ENCODE assay signal across 28 mouse cellular contexts in genomic region chr1:45985892-45986291, GRCm38 (mm10). TPM values are rescaled to one million over a fixed set of nuclear protein-coding genes. Genes with fewer than 3 reads are reported as not detected.
DNase-seq lines count a peak whose midpoint lies in the region; ATAC-seq and TF ChIP-seq lines count a peak whose summit lies in the region.
"Had no signal": no experiment of that assay in that cellular context is flagged by ENCODE, and none has a peak within 500 bp of the region (broad histone marks: within the 10 kb centered on the region; RNA-seq: fewer than 3 reads in every experiment).

No protein-coding gene starts in this region.

- no peaks in the 10 kb centered on the region for H3K36me3 ChIP-seq in G1E (replicated peaks)
- no peaks in the 10 kb centered on the region for H3K36me3 ChIP-seq in intestine, embryonic 16.5 days (ENCODE audit: control insufficient read depth, insufficient read depth, low read length)
- H3K36me3 ChIP-seq in lung, embryonic 16.5 days (ENCODE audit: control insufficient read depth, insufficient read depth, low read length), result no peaks in the 10 kb centered on the region
- H3K36me3 ChIP-seq in liver, embryonic 11.5 days (ENCODE audit: control insufficient read depth, insufficient read depth, low read length), result no peaks in the 10 kb centered on the region
- H3K36me3 ChIP-seq: embryonic facial prominence, embryonic 10.5 days; embryonic facial prominence, embryonic 13.5 days; forebrain, embryonic 12.5 days; forebrain, embryonic 15.5 days; heart, embryonic 10.5 days; heart, embryonic 13.5 days had no signal

- H3K9ac ChIP-seq in intestine, embryonic 16.5 days (ENCODE audit: low read depth, low read length), result no peak overlapping the region
- H3K9ac ChIP-seq in lung, embryonic 16.5 days (ENCODE audit: low read length), result no peak overlapping the region
- H3K9ac ChIP-seq in liver, embryonic 11.5 days (ENCODE audit: low read depth, low read length), result no peak overlapping the region
- H3K9ac ChIP-seq: embryonic facial prominence, embryonic 13.5 days; forebrain, embryonic 12.5 days; forebrain, embryonic 15.5 days; heart, embryonic 13.5 days; hindbrain, embryonic 14.5 days had no signal

- H3K4me2 ChIP-seq in intestine, embryonic 16.5 days (ENCODE audit: low read depth, low read length), result no peak overlapping the region
- H3K4me2 ChIP-seq in lung, embryonic 16.5 days (ENCODE audit: low read depth, low read length), result no peak overlapping the region
- H3K4me2 ChIP-seq in liver, embryonic 11.5 days, result no peak overlapping the region
- H3K4me2 ChIP-seq: embryonic facial prominence, embryonic 13.5 days; forebrain, embryonic 12.5 days; forebrain, embryonic 15.5 days; heart, embryonic 13.5 days; hindbrain, embryonic 14.5 days had no signal

- WGBS in intestine, embryonic 16.5 days, result 91% methylated on average over 2 of the region's 2 CpGs
- 65% methylated on average over 2 of the region's 2 CpGs for WGBS in lung, embryonic 16.5 days
- 72% methylated on average over 2 of the region's 2 CpGs for WGBS in liver, embryonic 11.5 days

- no peak overlapping the region for H3K4me3 ChIP-seq in G1E (ENCODE audit: low read depth, low read length)
- no peak overlapping the region for H3K4me3 ChIP-seq in intestine, embryonic 16.5 days (ENCODE audit: low read length)
- no peak overlapping the region for H3K4me3 ChIP-seq in lung, embryonic 16.5 days (ENCODE audit: low read length)
- H3K4me3 ChIP-seq in liver, embryonic 11.5 days (ENCODE audit: low read depth, low read length), result no peak overlapping the region
- H3K4me3 ChIP-seq: embryonic facial prominence, embryonic 10.5 days; embryonic facial prominence, embryonic 13.5 days; erythroblast, embryonic 14.5 days; forebrain, embryonic 12.5 days; forebrain, embryonic 15.5 days; heart, adult 2 months; heart, embryonic 10.5 days; heart, embryonic 13.5 days had no signal

- TF ChIP-seq CTCF in G1E (IDR thresholded peaks at IDR 0.05; ENCODE audit: low read depth, low read length), result no peak

- no peaks in the 10 kb centered on the region for H3K4me1 ChIP-seq in G1E (ENCODE audit: insufficient read depth, low read depth, low read length)
- H3K4me1 ChIP-seq in intestine, embryonic 16.5 days (ENCODE audit: control insufficient read depth, insufficient read depth, low read length), result no peaks in the 10 kb centered on the region
- 0 out of 2 replicates have a peak, but pooled peaks cover 4% of the 10 kb centered on the region for H3K4me1 ChIP-seq in lung, embryonic 16.5 days (replicated peaks; ENCODE audit: control insufficient read depth, insufficient read depth, low read length)
- no peaks in the 10 kb centered on the region for H3K4me1 ChIP-seq in liver, embryonic 11.5 days (replicated peaks; ENCODE audit: control insufficient read depth, insufficient read depth, low read length)
- H3K4me1 ChIP-seq: embryonic facial prominence, embryonic 10.5 days; embryonic facial prominence, embryonic 13.5 days; forebrain, embryonic 12.5 days; forebrain, embryonic 15.5 days; heart, embryonic 10.5 days; heart, embryonic 13.5 days had no signal

- no peaks in the 10 kb centered on the region for H3K9me3 ChIP-seq in G1E (replicated peaks)
- H3K9me3 ChIP-seq in intestine, embryonic 16.5 days (ENCODE audit: control insufficient read depth, low read length), result no peaks in the 10 kb centered on the region
- no peaks in the 10 kb centered on the region for H3K9me3 ChIP-seq in lung, embryonic 16.5 days (ENCODE audit: control insufficient read depth, low read length)
- H3K9me3 ChIP-seq in liver, embryonic 11.5 days (ENCODE audit: control insufficient read depth, low read length), result no peaks in the 10 kb centered on the region
- H3K9me3 ChIP-seq: embryonic facial prominence, embryonic 10.5 days; embryonic facial prominence, embryonic 13.5 days; forebrain, embryonic 12.5 days; forebrain, embryonic 15.5 days; heart, embryonic 10.5 days; heart, embryonic 13.5 days had no signal

- DNase-seq in G1E (ENCODE audit: low spot score), result no peak
- peak; percentile 1 for DNase-seq in lung, postnatal 14 days
- no peak for DNase-seq in embryo, embryonic 10.5 days (ENCODE audit: low spot score)
- no peak for DNase-seq in liver, embryonic 11.5 days (ENCODE audit: low spot score)
- DNase-seq in thymus, postnatal 36 days, result no peak
- DNase-seq: adrenal gland, postnatal 10 days; cerebellum, adult 11 months; cerebellum, adult 2 months; cerebellum, adult 9-11 months; cerebellum, postnatal 25 days; embryo, embryonic 11 days; gastrocnemius, postnatal 10 days; gastrocnemius, postnatal 36 days; heart, adult 2 months; heart, postnatal 14 days had no signal

- peaks cover 2% of the 10 kb centered on the region; the same call in 1 of the 2 replicates for H3K27me3 ChIP-seq in G1E (ENCODE audit: insufficient read depth, low read length)
- H3K27me3 ChIP-seq in intestine, embryonic 16.5 days (replicated peaks; ENCODE audit: control insufficient read depth, insufficient read depth, low read length), result no peaks in the 10 kb centered on the region
- no peaks in the 10 kb centered on the region for H3K27me3 ChIP-seq in lung, embryonic 16.5 days (ENCODE audit: control insufficient read depth, insufficient read depth, low read depth, low read length)
- no peaks in the 10 kb centered on the region for H3K27me3 ChIP-seq in liver, embryonic 11.5 days (replicated peaks; ENCODE audit: control insufficient read depth, insufficient read depth, low read length)
- H3K27me3 ChIP-seq: embryonic facial prominence, embryonic 13.5 days; forebrain, embryonic 12.5 days; forebrain, embryonic 15.5 days; heart, embryonic 13.5 days had no signal

- ATAC-seq in G1E (ENCODE audit: extremely low read depth, insufficient number of reproducible peaks, low FRiP score, poor library complexity, severe bottlenecking), result 0 out of 2 replicates have a peak, but pooled peaks have one; percentile 8
- ATAC-seq in intestine, embryonic 16.5 days, result peak; percentile 23; the same call in 1 of the 2 replicates
- peak; percentile 94 for ATAC-seq in lung, embryonic 16.5 days (ENCODE audit: low read depth)
- ATAC-seq in liver, embryonic 11.5 days (replicated peaks; ENCODE audit: low FRiP score), result no peak
- ATAC-seq in activated CD4-positive, CD25-positive, alpha-beta regulatory T cell, adult 4 months, result no peak
- ATAC-seq: CD4-positive, CD25-positive, alpha-beta regulatory T cell, adult 4 months; forebrain, embryonic 15.5 days; hindbrain, postnatal 0 days had no signal

- no peak overlapping the region for H3K27ac ChIP-seq in intestine, embryonic 16.5 days (ENCODE audit: low read length)
- no peak overlapping the region for H3K27ac ChIP-seq in lung, embryonic 16.5 days (ENCODE audit: low read length)
- no peak overlapping the region for H3K27ac ChIP-seq in liver, embryonic 11.5 days (ENCODE audit: low read depth, low read length)
- H3K27ac ChIP-seq: embryonic facial prominence, embryonic 10.5 days; embryonic facial prominence, embryonic 13.5 days; forebrain, embryonic 12.5 days; forebrain, embryonic 15.5 days; heart, adult 2 months; heart, embryonic 10.5 days; heart, embryonic 13.5 days; hindbrain, embryonic 14.5 days; hindbrain, postnatal 0 days had no signal

RNA-seq across cellular contexts. Expression of gene Slc40a1, which starts 59.6 kb away (rescaled TPM):
- total RNA-seq in G1E (2014; fragmentation: Nextera tagmentation) (35.7 and 56.4 TPM in 2 replicates), G1E (2017) (37.3 and 43.3 TPM in 2 replicates)
- polyA plus RNA-seq in G1E (2012), result 2.9 and 3.0 TPM in 2 replicates
- 205 and 228 TPM in 2 replicates for polyA plus RNA-seq in intestine, embryonic 16.5 days (2015; fragmentation: Nextera tagmentation; extraction: Ambion mirVana)
- 41.3 and 42.8 TPM in 2 replicates for polyA plus RNA-seq in lung, embryonic 16.5 days (2015; fragmentation: Nextera tagmentation; extraction: Ambion mirVana)
- 83.4 and 99.7 TPM in 2 replicates for polyA plus RNA-seq in liver, embryonic 11.5 days (2014; fragmentation: Nextera tagmentation; extraction: Ambion mirVana)
- polyA plus RNA-seq in activated CD4-positive, CD25-positive, alpha-beta regulatory T cell, adult 4 months (2017; shearing (Covaris generic)), result 1 to 10 TPM; 1.0 to 2.3 TPM

Comparison
In these comparisons a context has a peak if more than half of its experiments do, and no peak if none do; other contexts are left out.
1. ATAC-seq: peak in G1E (single experiment), intestine, embryonic 16.5 days (single experiment) and lung, embryonic 16.5 days (single experiment); none in liver, embryonic 11.5 days (single experiment) and activated CD4-positive, CD25-positive, alpha-beta regulatory T cell, adult 4 months (single experiment).
2. RNA of gene Slc40a1, which starts 59.6 kb away (polyA plus RNA-seq): 205 to 228 TPM in intestine, embryonic 16.5 days, 83.4 to 99.7 TPM in liver, embryonic 11.5 days and 41.3 to 42.8 TPM in lung, embryonic 16.5 days; 2.9 to 3.0 TPM in G1E and 1.0 to 2.3 TPM in activated CD4-positive, CD25-positive, alpha-beta regulatory T cell, adult 4 months; every median in the first group is over 10 times any median in the second.